Mouse (Mus musculus) neutrophil, adult 65 days (primary cell): Measurements from ENCODE around the gene Aars. TPM values are rescaled to one million over a fixed set of nuclear protein-coding genes. Genes with fewer than 3 reads are reported as not detected.

ENCODE experiments used
- total RNA-seq: library from RNA; stranded (reverse); gene quantifications from 2 replicates; pipeline ENCODE4 v1.2.4, GENCODE M21; 2023

Gene Aars
- 25.9 and 32.6 TPM in 2 replicates for total RNA-seq

DNA sequence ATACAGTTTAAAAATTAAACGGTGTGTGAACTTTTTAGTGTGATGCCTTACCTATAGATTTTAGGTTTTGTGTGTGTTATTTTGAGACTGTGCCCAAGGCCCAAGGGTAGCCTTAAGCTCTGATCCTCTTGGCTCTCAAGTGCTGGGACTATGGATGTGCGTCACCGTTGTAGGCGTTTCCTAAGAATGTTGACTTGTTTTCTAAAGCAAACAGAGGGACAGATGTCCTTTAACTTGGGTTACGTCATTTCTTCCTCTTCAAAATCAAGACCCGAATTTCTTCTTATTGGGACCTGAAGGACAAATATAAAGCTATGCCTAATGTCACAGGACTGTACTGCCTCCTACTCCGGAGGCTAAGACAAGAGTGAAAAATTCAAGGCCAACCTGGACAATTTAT is at the start of gene Aars:
Aars (plus strand) TSS at position 229 of the 400 bp plus-strand sequence.

DNA sequence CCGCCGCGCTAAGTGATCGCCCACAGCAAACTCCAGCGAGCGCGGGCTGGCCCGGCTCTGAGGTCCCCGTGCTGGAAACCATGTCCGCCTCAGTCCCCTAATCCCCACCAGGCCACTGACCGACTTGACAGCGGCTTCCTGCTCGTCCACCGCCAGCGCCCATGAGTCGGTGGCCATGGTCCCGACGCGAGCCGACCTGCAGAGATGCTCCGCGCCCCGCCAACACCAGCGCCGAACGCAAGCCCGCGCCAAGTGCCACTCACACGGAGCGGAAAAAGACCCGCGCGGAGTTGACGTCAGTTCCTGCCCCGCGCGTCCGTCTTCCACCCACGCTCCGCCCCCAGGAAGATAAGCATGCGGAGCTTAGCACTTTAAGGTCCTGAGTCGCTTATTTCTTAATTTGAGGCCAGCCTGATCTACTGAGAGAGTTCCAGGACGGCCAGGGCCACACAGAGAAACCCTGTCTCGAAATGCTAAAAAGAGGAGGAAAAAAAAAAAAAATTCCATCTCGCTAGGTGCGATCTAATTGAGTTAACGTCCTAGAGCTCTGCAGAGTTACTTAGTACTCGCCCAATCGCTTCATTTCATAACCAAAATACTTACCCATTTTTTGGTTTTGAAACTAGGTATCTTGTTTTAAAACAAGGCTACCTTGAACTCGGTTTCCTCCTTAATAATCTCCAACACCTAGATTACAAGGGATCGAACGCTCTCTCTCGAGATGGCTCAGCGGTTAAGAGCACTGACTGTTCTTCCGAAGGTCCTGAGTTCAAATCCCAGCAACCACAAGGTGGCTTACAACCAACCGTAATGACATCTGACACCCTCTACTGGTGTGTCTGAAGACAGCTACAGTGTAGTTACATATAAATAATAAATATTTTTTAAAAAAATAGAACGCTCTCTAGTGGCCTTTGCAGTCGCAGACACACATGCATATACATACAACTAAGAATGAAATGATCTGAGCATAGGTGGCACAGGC is 35.1 kb upstream of the Aars start, which contains the start of gene Ddx19a:
Ddx19a (minus strand) TSS at position 254 of the 985 bp plus-strand sequence.

GRCm38 (mm10) chr8:111031572-111031971 is 1.4 kb upstream of the Aars start, which contains the start of gene Ddx19b:
Ddx19b (minus strand) TSS chr8:111031751.

GRCm38 (mm10) chr8:111056158-111056663 is 23.3 kb downstream of the Aars start, which contains the start of gene Exosc6:
Exosc6 (plus strand) TSS chr8:111056339.

DNA sequence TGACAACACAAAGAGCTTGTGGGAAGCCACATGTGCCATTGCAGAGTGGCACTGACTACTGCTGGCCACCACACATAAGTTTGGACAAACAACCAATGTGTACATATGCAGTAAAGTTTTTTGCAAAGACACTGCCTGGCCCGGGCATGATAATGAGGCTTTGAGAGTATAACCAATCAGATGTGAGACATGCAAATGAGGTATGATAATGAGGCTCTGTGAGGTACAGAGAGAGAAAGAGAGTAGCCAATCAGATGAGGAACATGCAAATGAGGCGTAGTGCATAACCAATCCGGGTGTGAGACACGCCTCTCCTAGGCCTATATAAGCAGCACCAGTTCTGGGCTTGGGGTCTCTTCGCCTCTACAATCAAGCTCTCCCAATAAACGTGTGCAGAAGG is 59.4 kb downstream of the Aars start, which contains the start of gene Clec18a:
Clec18a (minus strand) TSS at position 101 of the 400 bp plus-strand sequence.

GRCm38 (mm10) chr8:111093865-111094718 is 61.1 kb downstream of the Aars start, which contains the start of gene Pdpr:
Pdpr (plus strand) TSS chr8:111094630.

Other genes with a start within 250 kb of the Aars start
- not detected in 2 replicates for gene Il34, start 227.2 kb upstream of the Aars start, total RNA-seq
- gene Cog4, start 186.5 kb upstream of the Aars start, total RNA-seq = 31.1 and 42.8 TPM in 2 replicates
- gene Sf3b3, start 186.4 kb upstream of the Aars start, total RNA-seq = 53.5 and 66.2 TPM in 2 replicates
- 7.5 and 8.5 TPM in 2 replicates for gene Fuk, start 130.7 kb upstream of the Aars start, total RNA-seq
- 31.8 and 34.4 TPM in 2 replicates for gene St3gal2, start 113.2 kb upstream of the Aars start, total RNA-seq
- gene Ddx19a, start 35.3 kb upstream of the Aars start, total RNA-seq = 31.7 and 33.6 TPM in 2 replicates
- 6.4 and 9.7 TPM in 2 replicates for gene Ddx19b, start 1.4 kb upstream of the Aars start, total RNA-seq
- gene Exosc6, start 23.2 kb downstream of the Aars start, total RNA-seq = 0.50 and 4.2 TPM in 2 replicates
- gene Clec18a, start 59.3 kb downstream of the Aars start, total RNA-seq = not detected in 2 replicates
- gene Pdpr, start 61.5 kb downstream of the Aars start, total RNA-seq = 8.6 and 17.3 TPM in 2 replicates
- 43.7 and 49.5 TPM in 2 replicates for gene Glg1, start 226.1 kb downstream of the Aars start, total RNA-seq